Mouse (Mus musculus) liver, embryonic 14.5 days (tissue): ENCODE measurements at regions not wholly inside any gene's neighbourhood (a gene's known extent, or its start where the extent isn't known, plus 50 kb on each side); places are given as distances from the start of the nearest gene placed in this dataset.

Source experiments
- ATAC-seq: fragments of 200-750 bp; cut with Nextera tagmentation; 2 replicates; pipeline ENCODE4 v1.8.0; 2017; ENCODE audit warnings: moderate number of reproducible peaks, mild to moderate bottlenecking, moderate library complexity; ENCODE audit not compliant: insufficient read depth
- DNase-seq, 3 experiments: peaks; one replicate each; pipeline ENCODE4 v3.0.0-alpha.2; 2012 to 2013; ENCODE audit warnings: low read depth in 3 of 3, low spot score in 3 of 3
- H3K27ac ChIP-seq: fragments of 300-500 bp; sonication (generic); 2 replicates; pipeline ENCODE4 v1.5.1; 2014; ENCODE audit warnings: moderate library complexity, mild to moderate bottlenecking, control low read depth, inconsistent platforms
- H3K27me3 ChIP-seq: fragments of 300-500 bp; sonication (generic); 2 replicates; pipeline ENCODE4 v1.6.1; 2014; ENCODE audit warnings: mild to moderate bottlenecking, low read length, moderate library complexity; ENCODE audit not compliant: control insufficient read depth, insufficient read depth
- H3K36me3 ChIP-seq: fragments of 300-500 bp; sonication (generic); replicated peaks from 2 replicates; pipeline ENCODE4 v1.6.1; 2014; ENCODE audit warnings: low read depth; ENCODE audit not compliant: control insufficient read depth, insufficient read depth
- H3K4me1 ChIP-seq, 2 experiments: fragments of 200-500 bp in 1 of 2; fragments of 300-500 bp in 1 of 2; sonication (generic) in 1 of 2; replicated peaks; 2 replicates each; pipeline ENCODE4 v1.6.1; 2012 to 2014; ENCODE audit warnings: antibody characterized with exemption in 1 of 2, inconsistent platforms in 1 of 2, low read length in 1 of 2; ENCODE audit not compliant: control insufficient read depth in 2 of 2, insufficient read depth in 2 of 2
- H3K4me2 ChIP-seq: fragments of 300-500 bp; sonication (generic); 2 replicates; pipeline ENCODE4 v1.6.1; 2014; ENCODE audit warnings: low read depth, mild to moderate bottlenecking, control low read depth, moderate library complexity
- H3K4me3 ChIP-seq, 2 experiments: fragments of 200-500 bp in 1 of 2; fragments of 300-500 bp in 1 of 2; sonication (generic) in 1 of 2; 2 replicates each; pipeline ENCODE4 v1.5.1; 2012 to 2014; ENCODE audit warnings: low read depth in 2 of 2, low read length in 2 of 2, mild to moderate bottlenecking in 2 of 2, control low read depth in 1 of 2, inconsistent platforms in 1 of 2, moderate library complexity in 1 of 2; ENCODE audit not compliant: insufficient read depth in 1 of 2
- H3K9ac ChIP-seq: fragments of 300-500 bp; sonication (generic); replicated peaks from 2 replicates; pipeline ENCODE4 v1.6.1; 2014; ENCODE audit warnings: mild to moderate bottlenecking, control low read depth, moderate library complexity
- H3K9me3 ChIP-seq: fragments of 300-500 bp; sonication (generic); 2 replicates; pipeline ENCODE4 v1.6.1; 2016; ENCODE audit warnings: low read length, mixed read lengths; ENCODE audit not compliant: control insufficient read depth
- CTCF ChIP-seq: IDR thresholded peaks from 2 replicates; pipeline ENCODE4 v1.5.1; 2016; ENCODE audit warnings: antibody characterized with exemption, low read depth, control low read depth
- EP300 ChIP-seq: IDR thresholded peaks from 2 replicates; pipeline ENCODE4 v1.6.1; 2016; ENCODE audit warnings: antibody characterized with exemption, low read depth
- WGBS: fragments of 180-500 bp; shearing (Covaris S2); extraction: QIAGEN DNeasy Blood & Tissue Kit; methylation state at CpG from one replicate; pipeline ENCODE4 v1.1.7; 2014; ENCODE audit not compliant: insufficient replicate concordance; 5-methylcytosine and 5-hydroxymethylcytosine counted together

DNA sequence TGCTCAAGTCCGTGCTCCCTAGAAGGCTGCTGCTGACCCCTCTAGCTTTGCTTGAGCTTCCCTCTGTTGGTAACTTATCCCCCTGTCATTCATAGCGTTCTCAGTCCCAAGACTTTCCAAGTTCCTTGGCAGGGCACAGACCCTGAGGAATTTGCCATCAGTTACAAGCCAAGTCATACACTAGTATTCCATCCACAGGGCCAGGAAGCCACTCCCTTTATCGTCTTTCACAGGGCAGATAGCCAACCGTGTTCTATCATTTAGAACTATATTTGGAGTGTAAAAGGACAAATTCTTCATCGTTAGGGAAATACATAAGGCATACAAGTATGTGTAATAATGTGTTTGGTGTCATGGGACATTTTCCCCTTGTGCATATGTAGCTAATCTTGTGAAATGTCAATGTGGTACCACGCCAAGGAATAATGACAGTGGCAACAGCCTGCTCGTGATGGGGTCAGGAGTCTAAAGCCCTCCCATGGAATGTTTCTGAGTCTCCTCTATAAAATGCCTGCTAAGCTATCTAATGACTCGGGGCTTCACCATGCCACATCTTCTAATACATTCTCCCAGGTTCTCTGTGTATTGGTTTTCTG, 193.2 kb downstream of the Kdr start:
- WGBS: 58% methylated on average over 8 of the region's 8 CpGs
- no peaks in the 10 kb centered on the region for H3K9me3 ChIP-seq
- H3K4me3 ChIP-seq: no peak overlapping the region
- peaks cover 0 to 3% of the 10 kb centered on the region in 2 experiments; a peak in 1 of 4 replicates for H3K4me1 ChIP-seq
- no peak overlapping the region for H3K27ac ChIP-seq
- DNase-seq (no peak), ATAC-seq (no peak)
- H3K36me3 ChIP-seq: no peaks in the 10 kb centered on the region
- H3K9ac ChIP-seq: no peak overlapping the region
- no peak for TF ChIP-seq EP300
- no peak for TF ChIP-seq CTCF
- no peaks in the 10 kb centered on the region for H3K27me3 ChIP-seq
- H3K4me2 ChIP-seq: no peak overlapping the region

- no peak for ATAC-seq
- H3K9me3 ChIP-seq: no peaks in the 10 kb centered on the region
- no peak overlapping the region for H3K4me2 ChIP-seq
- H3K27me3 ChIP-seq: no peaks in the 10 kb centered on the region
- H3K36me3 ChIP-seq: no peaks in the 10 kb centered on the region
- H3K9ac ChIP-seq: no peak overlapping the region
- no peak for DNase-seq
- TF ChIP-seq EP300: no peak
- TF ChIP-seq CTCF: no peak
- peaks cover 5 to 9% of the 10 kb centered on the region in 2 experiments; a peak in 2 of 4 replicates for H3K4me1 ChIP-seq
- H3K4me3 ChIP-seq: no peak overlapping the region
- H3K27ac ChIP-seq: no peak overlapping the region
- 41% methylated on average over 5 of the region's 5 CpGs for WGBS
Measured at GRCm38 (mm10) chr5:75770592-75770991, 195.9 kb downstream of the Kit start.

GRCm38 (mm10) chr5:75767213-75767612, 192.5 kb downstream of the Kit start:
- 18% methylated on average over 1 of the region's 1 CpGs for WGBS
- no peak for DNase-seq
- H3K36me3 ChIP-seq: no peaks in the 10 kb centered on the region

DNA sequence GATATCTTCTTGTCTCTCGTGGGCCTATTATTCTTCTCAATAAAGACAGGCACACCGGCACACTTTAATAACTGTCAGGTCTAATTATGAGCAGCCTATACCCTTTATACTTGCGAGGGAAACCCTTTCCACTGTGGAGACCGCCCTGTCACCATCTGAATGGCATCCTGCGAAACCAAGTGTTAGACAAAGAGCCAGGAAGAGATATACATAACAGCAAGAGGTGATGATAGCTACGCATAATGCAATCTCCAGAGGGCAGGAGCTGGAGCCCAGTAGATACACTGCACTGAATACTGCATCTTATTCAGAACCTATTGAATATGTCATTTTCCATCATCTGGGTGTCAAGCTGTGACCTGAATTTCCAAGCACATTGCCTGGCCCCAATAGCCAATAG, 187.7 kb downstream of the Kit start:
- Histone ChIP-seq H3K9me3 (no peaks in the 10 kb centered on the region), H3K27me3 (no peaks in the 10 kb centered on the region), H3K9ac (no peak overlapping the region; the same call in 1 of the 2 replicates), H3K27ac (peak overlapping the region; percentile 1), H3K4me2 (peak overlapping the region; percentile 73), H3K4me3 (peak overlapping the region; percentile 15 to 27; a peak in 1 of 4 replicates), H3K36me3 (no peaks in the 10 kb centered on the region), H3K4me1 (peaks cover 21 to 40% of the 10 kb centered on the region in 2 experiments)
- TF ChIP-seq EP300: no peak
- no peak for TF ChIP-seq CTCF
- DNase-seq: peak in 2 of 3 experiments; percentile 7 to 11
- ATAC-seq: peak; percentile 65; the same call in 1 of the 2 replicates
- 11% methylated on average over 6 of the region's 6 CpGs for WGBS

More at GRCm38 (mm10) chr5:75767213-75767612, 192.5 kb downstream of the Kit start:
- no peak overlapping the region for H3K4me2 ChIP-seq
- no peak for ATAC-seq
- H3K9ac ChIP-seq: no peak overlapping the region
- H3K4me1 ChIP-seq: peaks cover 12 to 21% of the 10 kb centered on the region in 2 experiments
- H3K9me3 ChIP-seq: no peaks in the 10 kb centered on the region
- no peaks in the 10 kb centered on the region for H3K27me3 ChIP-seq
- H3K27ac ChIP-seq: no peak overlapping the region
- no peak overlapping the region for H3K4me3 ChIP-seq
- no peak for TF ChIP-seq EP300

- Histone ChIP-seq H3K9ac (peak overlapping the region; percentile 32), H3K4me1 (peaks cover 18 to 34% of the 10 kb centered on the region in 2 experiments), H3K4me3 (peak overlapping the region; percentile 25 to 27; a peak in 2 of 4 replicates), H3K27ac (peak overlapping the region; percentile 57), H3K27me3 (no peaks in the 10 kb centered on the region), H3K9me3 (no peaks in the 10 kb centered on the region), H3K4me2 (peak overlapping the region; percentile 73), H3K36me3 (no peaks in the 10 kb centered on the region)
- ATAC-seq: peak; percentile 98
- DNase-seq: peak; percentile 49 to 66 (median 54)
- 14% methylated on average over 11 of the region's 11 CpGs for WGBS
- TF ChIP-seq EP300: peak; percentile 84
- TF ChIP-seq CTCF: no peak
Measured at GRCm38 (mm10) chr5:75761459-75762310, 187.0 kb downstream of the Kit start.
